Mouse (Mus musculus) urinary bladder, adult 18-20 months (tissue): ENCODE data around the gene Olfr494.

ENCODE experiments used
- DNase-seq, 2 experiments: peaks; one replicate each; pipeline ENCODE4 v3.0.0; 2022; ENCODE audit warnings: low spot score in 2 of 2, mixed read lengths in 2 of 2

Olfr494 gene

GRCm38 (mm10) chr7:108365035-108365434, at the start of gene Olfr494:
Olfr494 (plus strand) TSS chr7:108365335.
- no peak for DNase-seq

- DNase-seq = no peak
These were observed 41.6 kb upstream of the Olfr494 start, which contains the start of gene Olfr492 for GRCm38 (mm10) chr7:108323574-108323973. Olfr492 (minus strand) TSS chr7:108323674.

- no peak for DNase-seq
These were observed 18.3 kb upstream of the Olfr494 start, which contains the start of gene Olfr493 for GRCm38 (mm10) chr7:108346879-108347278. Olfr493 (minus strand) TSS chr7:108346979.

GRCm38 (mm10) chr7:108392867-108393266, 27.7 kb downstream of the Olfr494 start, which contains the start of gene Olfr495:
Olfr495 (plus strand) TSS chr7:108393167.
- DNase-seq = no peak
